In the genomic region with DNA sequence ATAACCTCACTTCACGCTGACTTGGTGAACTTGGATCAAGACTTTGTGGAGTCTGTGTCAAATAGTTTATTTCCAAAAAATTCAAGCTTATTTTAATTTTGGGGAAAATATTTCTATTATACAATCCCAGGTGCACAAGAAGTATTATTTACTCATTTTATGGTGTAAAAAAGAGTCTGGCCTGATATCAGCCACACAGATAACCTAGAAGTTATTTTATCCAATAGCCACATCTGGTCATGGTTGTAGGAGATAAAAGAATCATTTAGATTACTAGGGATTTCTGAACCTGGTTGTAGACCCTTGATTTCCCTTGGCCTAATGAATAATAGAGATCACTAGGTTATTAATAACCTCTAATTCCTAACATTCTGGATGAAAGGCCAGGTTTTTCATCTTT, we compare ENCODE assay signal across 25 mouse cellular contexts.
"Had no signal": no experiment of that assay in that cellular context is flagged by ENCODE, and none has a peak within 500 bp of the region (broad histone marks: within the 10 kb centered on the region; RNA-seq: fewer than 3 reads in every experiment).

No protein-coding gene starts in this region.

- H3K27ac ChIP-seq: embryonic facial prominence, embryonic 10.5 days; embryonic facial prominence, embryonic 12.5 days; embryonic facial prominence, embryonic 13.5 days; embryonic facial prominence, embryonic 15.5 days; forebrain, embryonic 10.5 days; forebrain, embryonic 12.5 days; forebrain, embryonic 13.5 days; forebrain, embryonic 15.5 days; gastrocnemius, adult 2 months; heart, adult 2 months; heart, embryonic 10.5 days had no signal

- H3K4me1 ChIP-seq: embryonic facial prominence, embryonic 10.5 days; embryonic facial prominence, embryonic 12.5 days; embryonic facial prominence, embryonic 13.5 days; embryonic facial prominence, embryonic 15.5 days; forebrain, embryonic 10.5 days; forebrain, embryonic 12.5 days; forebrain, embryonic 13.5 days; forebrain, embryonic 15.5 days; heart, embryonic 10.5 days had no signal

- H3K4me3 ChIP-seq: embryonic facial prominence, embryonic 10.5 days; embryonic facial prominence, embryonic 12.5 days; embryonic facial prominence, embryonic 13.5 days; embryonic facial prominence, embryonic 15.5 days; erythroblast, embryonic 14.5 days; forebrain, embryonic 10.5 days; forebrain, embryonic 12.5 days; forebrain, embryonic 13.5 days; forebrain, embryonic 15.5 days; gastrocnemius, adult 2 months; heart, adult 2 months; heart, embryonic 10.5 days had no signal

- DNase-seq: cerebellum, adult 9-11 months; cerebellum, postnatal 10 days; cerebellum, postnatal 14 days; cerebellum, postnatal 25 days; cerebellum, postnatal 36 days; embryo, embryonic 11 days; forebrain, postnatal 0 days; gastrocnemius, adult 2 months; gastrocnemius, postnatal 10 days; gastrocnemius, postnatal 14 days; gastrocnemius, postnatal 25 days; gastrocnemius, postnatal 36 days; heart, adult 11 months; heart, adult 18-20 months; heart, adult 2 months had no signal

- H3K9ac ChIP-seq: embryonic facial prominence, embryonic 12.5 days; embryonic facial prominence, embryonic 13.5 days; embryonic facial prominence, embryonic 15.5 days; forebrain, embryonic 12.5 days; forebrain, embryonic 13.5 days; forebrain, embryonic 15.5 days; forebrain, postnatal 0 days had no signal

- H3K9me3 ChIP-seq: embryonic facial prominence, embryonic 10.5 days; embryonic facial prominence, embryonic 12.5 days; embryonic facial prominence, embryonic 13.5 days; embryonic facial prominence, embryonic 15.5 days; forebrain, embryonic 10.5 days; forebrain, embryonic 12.5 days; forebrain, embryonic 13.5 days; forebrain, embryonic 15.5 days; heart, embryonic 10.5 days had no signal

- H3K36me3 ChIP-seq: embryonic facial prominence, embryonic 10.5 days; embryonic facial prominence, embryonic 12.5 days; embryonic facial prominence, embryonic 13.5 days; embryonic facial prominence, embryonic 15.5 days; forebrain, embryonic 10.5 days; forebrain, embryonic 12.5 days; forebrain, embryonic 15.5 days; heart, embryonic 10.5 days had no signal

- H3K27me3 ChIP-seq: embryonic facial prominence, embryonic 12.5 days; embryonic facial prominence, embryonic 13.5 days; embryonic facial prominence, embryonic 15.5 days; forebrain, embryonic 12.5 days; forebrain, embryonic 13.5 days; forebrain, embryonic 15.5 days had no signal
